Mouse (Mus musculus) cortical plate, adult 2 months (tissue): Measurements from ENCODE around the gene Cfap45. TPM values are rescaled to one million over a fixed set of nuclear protein-coding genes. Genes with fewer than 3 reads are reported as not detected.
A peak's percentile ranks its signal among the peaks of the same experiment; 100 is the strongest.

ENCODE experiments used
- H3K27ac ChIP-seq: fragments of 200-500 bp; 2 replicates; pipeline ENCODE4 v1.5.1; 2012; ENCODE audit warnings: low read length, control low read depth, inconsistent platforms; ENCODE audit not compliant: insufficient read depth
- H3K4me1 ChIP-seq: fragments of 200-500 bp; 2 replicates; pipeline ENCODE4 v1.6.1; 2011; ENCODE audit warnings: low read length; ENCODE audit not compliant: control insufficient read depth, insufficient read depth
- H3K4me3 ChIP-seq: fragments of 200-500 bp; 2 replicates; pipeline ENCODE4 v1.5.1; 2011; ENCODE audit warnings: mild to moderate bottlenecking, low read length, control low read depth; ENCODE audit not compliant: insufficient read depth
- CTCF ChIP-seq: fragments of 200-500 bp; IDR thresholded peaks from 2 replicates; pipeline ENCODE4 v1.5.1; 2011; ENCODE audit warnings: mild to moderate bottlenecking, control low read depth, low read length; ENCODE audit not compliant: insufficient read depth; ENCODE audit errors: extremely low read depth
- POLR2A ChIP-seq: fragments of 200-500 bp; IDR thresholded peaks from 2 replicates; pipeline ENCODE4 v1.6.1; 2011; ENCODE audit warnings: mild to moderate bottlenecking, low read length, control low read depth; ENCODE audit not compliant: insufficient read depth; ENCODE audit errors: extremely low read depth
- polyA plus RNA-seq: library from polyadenylated mRNA; depleted of rRNA; stranded (reverse); fragments of >200 nt; gene quantifications from 2 replicates; pipeline ENCODE4 v1.2.3, GENCODE M21; 2012

Gene Cfap45
- polyA plus RNA-seq, 1 experiment = 3.3 TPM

- Histone ChIP-seq H3K4me3 (no peak overlapping the region), H3K27ac (no peak overlapping the region), H3K4me1 (no peaks in the 10 kb centered on the region)
- TF ChIP-seq POLR2A (no peak), CTCF (no peak)
These were observed 4.6 kb downstream of the Cfap45 start for GRCm38 (mm10) chr1:172525027-172525764.

- no peaks in the 10 kb centered on the region for H3K4me1 ChIP-seq
- no peak overlapping the region for H3K4me3 ChIP-seq
- no peak overlapping the region for H3K27ac ChIP-seq
- TF ChIP-seq POLR2A = no peak
- TF ChIP-seq CTCF = no peak
These were observed 5.4 kb downstream of the Cfap45 start for GRCm38 (mm10) chr1:172525971-172526370.

- Histone ChIP-seq H3K4me1 (no peaks in the 10 kb centered on the region), H3K27ac (no peak overlapping the region), H3K4me3 (no peak overlapping the region)
- TF ChIP-seq POLR2A = no peak
- TF ChIP-seq CTCF = no peak
These were observed 5.9 kb downstream of the Cfap45 start for GRCm38 (mm10) chr1:172526380-172527081.

GRCm38 (mm10) chr1:172527431-172527830 is 6.8 kb downstream of the Cfap45 start:
- TF ChIP-seq POLR2A = no peak
- no peak for TF ChIP-seq CTCF
- H3K4me1 ChIP-seq = no peaks in the 10 kb centered on the region
- no peak overlapping the region for H3K27ac ChIP-seq
- no peak overlapping the region for H3K4me3 ChIP-seq

- Histone ChIP-seq H3K27ac (no peak overlapping the region), H3K4me1 (no peaks in the 10 kb centered on the region), H3K4me3 (no peak overlapping the region)
- TF ChIP-seq POLR2A = no peak
- TF ChIP-seq CTCF = peak; percentile 99
These were observed 8.1 kb downstream of the Cfap45 start for GRCm38 (mm10) chr1:172528701-172529100.

- no peaks in the 10 kb centered on the region for H3K4me1 ChIP-seq
- H3K4me3 ChIP-seq = no peak overlapping the region
- H3K27ac ChIP-seq = no peak overlapping the region
- TF ChIP-seq POLR2A (no peak), CTCF (no peak)
These were observed 10.1 kb downstream of the Cfap45 start for GRCm38 (mm10) chr1:172530544-172531220.

- no peak overlapping the region for H3K27ac ChIP-seq
- TF ChIP-seq CTCF = no peak
- TF ChIP-seq POLR2A = no peak
- no peak overlapping the region for H3K4me3 ChIP-seq
- no peaks in the 10 kb centered on the region for H3K4me1 ChIP-seq
These were observed 11.9 kb downstream of the Cfap45 start for GRCm38 (mm10) chr1:172532551-172532950.

- H3K4me3 ChIP-seq = no peak overlapping the region
- no peaks in the 10 kb centered on the region for H3K4me1 ChIP-seq
- TF ChIP-seq CTCF (no peak), POLR2A (no peak)
- no peak overlapping the region for H3K27ac ChIP-seq
These were observed 14.5 kb downstream of the Cfap45 start for GRCm38 (mm10) chr1:172535116-172535515.

GRCm38 (mm10) chr1:172539827-172540226 is 19.2 kb downstream of the Cfap45 start:
- TF ChIP-seq CTCF (no peak), POLR2A (no peak)
- H3K4me3 ChIP-seq = no peak overlapping the region
- H3K27ac ChIP-seq = no peak overlapping the region

More at GRCm38 (mm10) chr1:172539827-172540226, 19.2 kb downstream of the Cfap45 start:
- no peaks in the 10 kb centered on the region for H3K4me1 ChIP-seq
